Mouse (Mus musculus): Measurements from ENCODE around the gene Pmm1. TPM values are rescaled to one million over a fixed set of nuclear protein-coding genes. Genes with fewer than 3 reads are reported as not detected.

The Pmm1 gene
- polyA plus RNA-seq, 2 experiments, result 34.8 to 41.5 TPM

GRCm38 (mm10) chr15:81926446-81926822 lies 34.3 kb downstream of the Pmm1 start:
- peak overlapping the region; percentile 95 for H3K4me2 ChIP-seq (replicated peaks; ENCODE audit: low read depth, low read length, severe bottlenecking)
- H3K27ac ChIP-seq (replicated peaks; ENCODE audit: low read depth, low read length), result peak overlapping the region; percentile 61
- no peak for TF ChIP-seq POLR2A (IDR thresholded peaks at IDR 0.05; ENCODE audit: borderline replicate concordance, extremely low read depth, insufficient read depth, insufficient read length)
- H3K9ac ChIP-seq (ENCODE audit: low read depth, low read length, severe bottlenecking), result no peak overlapping the region
- 34% methylated on average over 9 of the region's 9 CpGs for WGBS
- DNase-seq (ENCODE audit: low spot score) (no peak), ATAC-seq (ENCODE audit: low FRiP score, low read depth) (no peak)
- no peaks in the 10 kb centered on the region for H3K27me3 ChIP-seq (ENCODE audit: control insufficient read depth, insufficient read depth, low read length)
- H3K4me3 ChIP-seq (replicated peaks; ENCODE audit: low read length), result peak overlapping the region; percentile 74
- no peaks in the 10 kb centered on the region for H3K36me3 ChIP-seq (ENCODE audit: control insufficient read depth, insufficient read depth, low read length)
- H3K9me3 ChIP-seq (ENCODE audit: control insufficient read depth, low read length), result no peaks in the 10 kb centered on the region
- H3K4me1 ChIP-seq (ENCODE audit: control insufficient read depth, insufficient read depth, low read length), result peaks cover 9% of the 10 kb centered on the region

DNA sequence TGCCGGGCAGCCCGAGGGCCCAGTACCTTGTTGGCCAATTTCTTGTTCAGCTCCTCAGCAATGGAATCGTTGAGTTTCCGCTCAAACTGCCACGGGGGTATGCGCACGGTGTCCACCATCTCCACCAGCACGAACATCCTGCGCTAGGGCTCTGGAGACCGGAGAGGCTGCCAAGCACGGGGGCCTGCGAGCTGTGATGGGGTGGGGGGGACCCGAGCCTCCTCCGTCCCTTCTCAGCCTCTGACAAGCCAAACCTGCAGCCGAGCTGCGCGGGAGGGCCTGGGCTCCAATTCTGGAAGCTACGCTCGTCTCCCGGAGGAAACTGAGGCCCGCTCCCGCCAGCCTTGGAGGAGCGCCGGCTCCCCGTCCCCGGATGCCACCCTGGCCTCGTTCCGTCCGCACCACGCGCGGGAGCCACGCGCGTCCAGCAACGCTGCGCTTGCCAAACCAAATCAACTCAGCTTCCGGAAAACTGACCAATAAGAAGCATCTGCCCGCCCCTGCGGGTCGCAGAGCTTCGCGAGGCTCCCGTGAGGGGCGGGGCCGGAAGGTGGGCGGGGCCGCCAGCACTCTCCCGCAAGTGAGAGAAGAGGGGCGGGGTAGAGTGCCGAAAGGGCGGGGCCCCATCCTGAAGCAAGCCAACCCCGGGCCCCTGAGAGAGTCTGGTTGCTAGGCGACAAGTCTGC lies 34.8 kb downstream of the Pmm1 start, which contains the start of gene Polr3h:
Polr3h (minus strand) TSS at position 481 of the 686 bp plus-strand sequence.
- 0% methylated on average over 49 of the region's 54 CpGs for WGBS
- Histone ChIP-seq H3K36me3 (ENCODE audit: control insufficient read depth, insufficient read depth, low read length) (no peaks in the 10 kb centered on the region), H3K27ac (replicated peaks; ENCODE audit: low read depth, low read length) (peak within 1 kb of the TSS; percentile 61), H3K4me2 (replicated peaks; ENCODE audit: low read depth, low read length, severe bottlenecking) (peak within 1 kb of the TSS; percentile 95), H3K4me3 (replicated peaks; ENCODE audit: low read length) (peak within 1 kb of the TSS; percentile 74), H3K27me3 (ENCODE audit: control insufficient read depth, insufficient read depth, low read length) (no peaks in the 10 kb centered on the region), H3K4me1 (ENCODE audit: control insufficient read depth, insufficient read depth, low read length) (peaks cover 9% of the 10 kb centered on the region), H3K9ac (ENCODE audit: low read depth, low read length, severe bottlenecking) (peak within 1 kb of the TSS; percentile 69), H3K9me3 (ENCODE audit: control insufficient read depth, low read length) (no peaks in the 10 kb centered on the region)
- DNase-seq (ENCODE audit: low spot score), result peak; percentile 96
- TF ChIP-seq POLR2A (IDR thresholded peaks at IDR 0.05; ENCODE audit: borderline replicate concordance, extremely low read depth, insufficient read depth, insufficient read length), result 0 out of 2 replicates have a peak, but pooled peaks have one; percentile 23
- ATAC-seq (ENCODE audit: low FRiP score, low read depth), result peak; percentile 96

DNA sequence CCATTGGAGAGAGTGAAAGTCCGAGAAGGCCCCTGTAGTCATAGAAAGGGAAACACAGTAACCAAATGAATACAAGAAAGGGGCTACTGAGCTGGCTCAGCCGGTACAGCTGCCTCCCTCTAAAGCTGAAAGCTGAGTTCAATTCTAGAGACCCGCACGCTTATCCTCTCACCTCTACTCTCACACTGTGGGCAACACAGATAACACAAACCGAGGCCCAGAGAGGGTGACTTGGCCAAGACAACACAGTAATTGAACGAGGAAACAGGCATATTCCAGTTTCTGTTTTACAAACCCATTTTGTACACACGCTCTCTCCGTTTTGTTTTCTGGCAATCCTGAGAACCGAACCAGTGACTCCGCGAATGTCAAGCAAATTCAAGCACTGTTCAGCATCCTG lies 35.8 kb downstream of the Pmm1 start:
- ATAC-seq (ENCODE audit: low FRiP score, low read depth), result no peak
- Histone ChIP-seq H3K4me1 (ENCODE audit: control insufficient read depth, insufficient read depth, low read length) (peaks cover 9% of the 10 kb centered on the region), H3K27ac (replicated peaks; ENCODE audit: low read depth, low read length) (no peak overlapping the region), H3K4me2 (replicated peaks; ENCODE audit: low read depth, low read length, severe bottlenecking) (peak overlapping the region; percentile 95), H3K27me3 (ENCODE audit: control insufficient read depth, insufficient read depth, low read length) (no peaks in the 10 kb centered on the region), H3K9me3 (ENCODE audit: control insufficient read depth, low read length) (no peaks in the 10 kb centered on the region), H3K36me3 (ENCODE audit: control insufficient read depth, insufficient read depth, low read length) (no peaks in the 10 kb centered on the region), H3K9ac (ENCODE audit: low read depth, low read length, severe bottlenecking) (peak overlapping the region; percentile 69), H3K4me3 (replicated peaks; ENCODE audit: low read length) (peak overlapping the region; percentile 74)
- no peak for DNase-seq (ENCODE audit: low spot score)
- whole genome bisulfite sequencing, result 89% methylated on average over 11 of the region's 11 CpGs
- TF ChIP-seq POLR2A (IDR thresholded peaks at IDR 0.05; ENCODE audit: borderline replicate concordance, extremely low read depth, insufficient read depth, insufficient read length), result no peak

GRCm38 (mm10) chr15:81921255-81921654 lies 39.5 kb downstream of the Pmm1 start:
- Histone ChIP-seq H3K27ac (replicated peaks; ENCODE audit: low read depth, low read length) (no peak overlapping the region), H3K4me1 (ENCODE audit: control insufficient read depth, insufficient read depth, low read length) (peaks cover 6% of the 10 kb centered on the region), H3K36me3 (ENCODE audit: control insufficient read depth, insufficient read depth, low read length) (peaks cover 21% of the 10 kb centered on the region), H3K9ac (ENCODE audit: low read depth, low read length, severe bottlenecking) (no peak overlapping the region), H3K4me3 (replicated peaks; ENCODE audit: low read length) (no peak overlapping the region), H3K9me3 (ENCODE audit: control insufficient read depth, low read length) (no peaks in the 10 kb centered on the region), H3K4me2 (replicated peaks; ENCODE audit: low read depth, low read length, severe bottlenecking) (no peak overlapping the region), H3K27me3 (ENCODE audit: control insufficient read depth, insufficient read depth, low read length) (no peaks in the 10 kb centered on the region)
- no peak for TF ChIP-seq POLR2A (IDR thresholded peaks at IDR 0.05; ENCODE audit: borderline replicate concordance, extremely low read depth, insufficient read depth, insufficient read length)
- DNase-seq (ENCODE audit: low spot score) (no peak), ATAC-seq (ENCODE audit: low FRiP score, low read depth) (no peak)
- WGBS, result 65% methylated on average over 5 of the region's 5 CpGs

GRCm38 (mm10) chr15:81920546-81921217 lies 40.0 kb downstream of the Pmm1 start:
- peaks cover 27% of the 10 kb centered on the region for H3K36me3 ChIP-seq (ENCODE audit: control insufficient read depth, insufficient read depth, low read length)
- TF ChIP-seq POLR2A (IDR thresholded peaks at IDR 0.05; ENCODE audit: borderline replicate concordance, extremely low read depth, insufficient read depth, insufficient read length), result no peak
- DNase-seq (ENCODE audit: low spot score) (no peak), ATAC-seq (ENCODE audit: low FRiP score, low read depth) (no peak)
- H3K27ac ChIP-seq (replicated peaks; ENCODE audit: low read depth, low read length), result no peak overlapping the region
- H3K4me3 ChIP-seq (replicated peaks; ENCODE audit: low read length), result no peak overlapping the region
- no peaks in the 10 kb centered on the region for H3K27me3 ChIP-seq (ENCODE audit: control insufficient read depth, insufficient read depth, low read length)
- H3K9me3 ChIP-seq (ENCODE audit: control insufficient read depth, low read length), result no peaks in the 10 kb centered on the region
- no peak overlapping the region for H3K9ac ChIP-seq (ENCODE audit: low read depth, low read length, severe bottlenecking)
- peaks cover 6% of the 10 kb centered on the region for H3K4me1 ChIP-seq (ENCODE audit: control insufficient read depth, insufficient read depth, low read length)
- WGBS, result 89% methylated on average over 10 of the region's 10 CpGs
- no peak overlapping the region for H3K4me2 ChIP-seq (replicated peaks; ENCODE audit: low read depth, low read length, severe bottlenecking)

Data from limb, embryonic 14.5 days (tissue).